Mouse (Mus musculus): Measurements from ENCODE around the gene Parn. TPM values are rescaled to one million over a fixed set of nuclear protein-coding genes. Genes with fewer than 3 reads are reported as not detected.
"Not testable (repeated sequence)": the region's sequence is repeated elsewhere in the genome, so short reads cannot be mapped to it uniquely, and the experiment has no call there.

Parn gene
- total RNA-seq, 2 experiments from 2014 or later: 26.7 to 27.1 TPM

- not testable (repeated sequence) for DNase-seq (ENCODE audit: extremely low spot score in 1 of 2, low spot score in 1 of 2)
These were observed 29.8 kb downstream of the Parn start for GRCm38 (mm10) chr16:13638198-13638597.

- DNase-seq (ENCODE audit: extremely low spot score in 1 of 2, low spot score in 1 of 2): no peak
These were observed 39.6 kb downstream of the Parn start for GRCm38 (mm10) chr16:13628345-13628744.

- DNase-seq (ENCODE audit: extremely low spot score in 1 of 2, low spot score in 1 of 2): no peak
These were observed 46.0 kb downstream of the Parn start for GRCm38 (mm10) chr16:13621745-13622507.

- no peak for DNase-seq (ENCODE audit: extremely low spot score in 1 of 2, low spot score in 1 of 2)
These were observed 47.8 kb downstream of the Parn start for GRCm38 (mm10) chr16:13620194-13620593.

GRCm38 (mm10) chr16:13615276-13615675, 52.7 kb downstream of the Parn start:
- DNase-seq (ENCODE audit: extremely low spot score in 1 of 2, low spot score in 1 of 2): no peak

GRCm38 (mm10) chr16:13612571-13612970, 55.4 kb downstream of the Parn start:
- DNase-seq (ENCODE audit: extremely low spot score in 1 of 2, low spot score in 1 of 2): no peak

- DNase-seq (ENCODE audit: extremely low spot score in 1 of 2, low spot score in 1 of 2): no peak
These were observed 55.9 kb downstream of the Parn start for GRCm38 (mm10) chr16:13612058-13612457.

- DNase-seq (ENCODE audit: extremely low spot score in 1 of 2, low spot score in 1 of 2): no peak
These were observed 56.6 kb downstream of the Parn start for GRCm38 (mm10) chr16:13611399-13611798.

GRCm38 (mm10) chr16:13610951-13611381, 57.0 kb downstream of the Parn start:
- no peak for DNase-seq (ENCODE audit: extremely low spot score in 1 of 2, low spot score in 1 of 2)

- DNase-seq (ENCODE audit: extremely low spot score in 1 of 2, low spot score in 1 of 2): no peak
These were observed 59.3 kb downstream of the Parn start for GRCm38 (mm10) chr16:13608705-13609085.

GRCm38 (mm10) chr16:13607987-13608704, 59.8 kb downstream of the Parn start:
- DNase-seq (ENCODE audit: extremely low spot score in 1 of 2, low spot score in 1 of 2): no peak

GRCm38 (mm10) chr16:13602779-13603178, 65.2 kb downstream of the Parn start:
- no peak for DNase-seq (ENCODE audit: extremely low spot score in 1 of 2, low spot score in 1 of 2)

- DNase-seq (ENCODE audit: extremely low spot score in 1 of 2, low spot score in 1 of 2): no peak
These were observed 78.9 kb downstream of the Parn start for GRCm38 (mm10) chr16:13589049-13589408.

GRCm38 (mm10) chr16:13588182-13589048, 79.6 kb downstream of the Parn start:
- no peak for DNase-seq (ENCODE audit: extremely low spot score in 1 of 2, low spot score in 1 of 2)

- DNase-seq (ENCODE audit: extremely low spot score in 1 of 2, low spot score in 1 of 2): no peak
These were observed 82.7 kb downstream of the Parn start for GRCm38 (mm10) chr16:13585234-13585633.

- no peak for DNase-seq (ENCODE audit: extremely low spot score in 1 of 2, low spot score in 1 of 2)
These were observed 87.2 kb downstream of the Parn start for GRCm38 (mm10) chr16:13580784-13581183.

GRCm38 (mm10) chr16:13580016-13580415, 88.0 kb downstream of the Parn start:
- no peak for DNase-seq (ENCODE audit: extremely low spot score in 1 of 2, low spot score in 1 of 2)

GRCm38 (mm10) chr16:13575306-13575705, 92.7 kb downstream of the Parn start:
- DNase-seq (ENCODE audit: extremely low spot score in 1 of 2, low spot score in 1 of 2): no peak

- no peak for DNase-seq (ENCODE audit: extremely low spot score in 1 of 2, low spot score in 1 of 2)
These were observed 99.7 kb downstream of the Parn start for GRCm38 (mm10) chr16:13568280-13568679.

- DNase-seq (ENCODE audit: extremely low spot score in 1 of 2, low spot score in 1 of 2): no peak
These were observed 100.4 kb downstream of the Parn start for GRCm38 (mm10) chr16:13567614-13568013.

- no peak for DNase-seq (ENCODE audit: extremely low spot score in 1 of 2, low spot score in 1 of 2)
These were observed 101.6 kb downstream of the Parn start for GRCm38 (mm10) chr16:13566351-13566750.
